Mouse (Mus musculus) R1 (cell line): ENCODE data around the gene Aqp7.

ENCODE experiments used
- DNase-seq: peaks from one replicate; pipeline ENCODE4 v3.0.0-alpha.2; 2018; ENCODE audit warnings: low read depth, low spot score

Gene Aqp7

DNA sequence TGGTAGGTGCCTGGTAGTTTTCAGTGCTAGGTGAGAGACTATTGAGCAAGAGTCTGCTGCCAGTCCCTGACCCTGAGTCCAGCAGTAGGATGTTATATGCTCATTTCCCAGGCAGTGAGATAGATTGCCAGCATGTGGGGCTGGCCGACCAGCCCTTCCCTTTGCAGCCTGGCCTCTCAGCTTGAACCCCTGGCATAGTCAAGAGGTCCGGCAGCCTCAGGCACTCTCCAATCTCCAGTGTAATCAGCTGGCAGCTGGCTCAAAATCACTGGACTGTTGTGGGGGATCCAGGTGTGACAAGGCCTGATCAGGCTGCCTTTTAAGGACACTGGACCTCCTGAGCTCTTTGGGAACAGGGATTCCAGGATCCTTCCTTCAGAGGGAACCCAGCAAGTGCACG, 15.4 kb upstream of the Aqp7 start:
- DNase-seq = no peak

GRCm38 (mm10) chr4:41057361-41057760, 9.4 kb upstream of the Aqp7 start:
- DNase-seq = no peak

GRCm38 (mm10) chr4:41056742-41057332, 8.9 kb upstream of the Aqp7 start:
- DNase-seq = no peak

DNA sequence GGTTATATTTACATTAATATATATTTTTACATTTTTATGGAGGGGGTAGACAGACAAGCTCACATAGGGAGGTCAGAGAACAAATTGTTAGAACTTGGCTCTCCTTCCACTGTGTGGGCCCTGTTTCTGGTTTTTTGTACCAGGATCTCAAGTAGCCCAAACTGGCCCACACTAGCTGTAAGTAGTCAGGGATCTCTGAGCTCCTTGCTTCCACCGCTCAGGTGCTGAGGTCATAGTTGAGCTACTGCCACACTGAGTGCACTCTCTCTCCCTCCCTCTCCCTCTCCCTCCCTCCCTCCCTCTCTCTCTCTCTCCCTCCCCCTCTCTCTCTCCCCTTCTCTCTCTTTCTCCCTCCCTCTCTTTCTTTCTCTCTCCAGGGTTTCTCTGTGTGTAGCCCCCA, 8.3 kb upstream of the Aqp7 start:
- DNase-seq = no peak

- DNase-seq = peak; percentile 75
These were observed 7.2 kb upstream of the Aqp7 start for GRCm38 (mm10) chr4:41055111-41055510.

DNA sequence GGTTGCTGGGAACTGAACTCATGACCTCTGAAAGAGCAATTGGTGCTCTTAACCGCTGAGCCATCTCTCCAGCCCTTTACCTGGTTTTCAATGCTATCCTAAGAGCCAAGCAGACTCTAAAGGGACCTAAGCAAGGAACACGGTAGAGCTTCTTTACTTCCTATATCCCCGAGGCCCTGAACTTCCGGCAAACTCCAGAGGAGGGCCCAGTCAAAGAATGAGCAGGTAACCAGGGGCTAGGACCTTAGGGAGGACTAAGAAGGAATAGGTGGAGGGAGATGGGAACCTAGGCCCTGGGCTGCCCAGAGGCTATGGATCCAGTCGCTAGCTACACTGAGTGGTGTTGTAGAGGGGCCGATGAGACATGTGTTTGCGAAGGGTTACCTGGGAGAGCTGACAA, 3.8 kb upstream of the Aqp7 start:
- DNase-seq = peak; percentile 85

DNA sequence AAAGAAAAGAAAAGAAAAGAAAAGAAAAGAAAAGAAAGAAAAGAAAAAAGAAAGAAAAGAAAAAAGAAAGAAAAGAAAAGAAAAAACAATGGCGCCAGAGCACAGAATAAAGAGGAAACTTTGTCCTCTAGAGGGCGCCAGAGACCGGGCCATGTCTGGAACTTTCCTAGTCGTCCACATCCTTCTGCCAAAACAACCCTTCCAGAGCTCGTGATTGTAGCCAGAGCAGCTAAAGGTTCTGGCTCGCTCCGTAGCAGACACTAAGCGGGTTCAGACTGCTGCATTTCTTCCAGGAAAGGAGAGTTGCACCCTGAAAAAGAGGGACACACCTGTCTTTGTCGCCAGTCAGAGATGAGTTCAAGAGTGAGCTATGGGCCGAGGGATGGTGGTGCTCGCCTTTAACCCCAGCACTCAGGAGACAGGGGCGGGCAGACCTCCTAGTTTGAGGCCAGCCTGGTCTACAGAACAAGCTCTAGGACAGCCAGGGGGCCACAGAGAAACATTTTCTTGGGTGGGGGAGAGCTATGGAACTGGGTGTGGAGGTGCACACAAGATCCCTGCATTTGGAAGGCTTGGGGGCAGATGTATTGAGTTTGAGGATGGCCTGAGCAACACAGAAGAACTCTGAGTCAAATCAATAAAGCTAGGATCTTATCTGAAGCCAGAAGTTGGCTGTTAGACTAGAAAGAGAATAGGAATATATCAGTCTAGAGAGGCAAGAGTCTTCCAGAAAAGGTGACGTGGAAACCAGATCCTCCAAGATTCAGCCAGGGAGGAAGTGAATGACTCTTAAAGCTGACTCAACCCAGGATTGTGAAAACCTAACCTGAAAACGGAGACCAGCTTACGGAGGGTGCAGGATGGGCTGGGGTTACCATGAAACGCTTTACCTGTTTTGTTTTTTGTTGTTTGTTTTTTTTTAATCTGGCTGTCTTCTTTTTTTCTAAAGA, 3.1 kb upstream of the Aqp7 start:
- DNase-seq = peak; percentile 86

GRCm38 (mm10) chr4:41048926-41049325, 987 bp upstream of the Aqp7 start:
- DNase-seq = peak; percentile 46

DNA sequence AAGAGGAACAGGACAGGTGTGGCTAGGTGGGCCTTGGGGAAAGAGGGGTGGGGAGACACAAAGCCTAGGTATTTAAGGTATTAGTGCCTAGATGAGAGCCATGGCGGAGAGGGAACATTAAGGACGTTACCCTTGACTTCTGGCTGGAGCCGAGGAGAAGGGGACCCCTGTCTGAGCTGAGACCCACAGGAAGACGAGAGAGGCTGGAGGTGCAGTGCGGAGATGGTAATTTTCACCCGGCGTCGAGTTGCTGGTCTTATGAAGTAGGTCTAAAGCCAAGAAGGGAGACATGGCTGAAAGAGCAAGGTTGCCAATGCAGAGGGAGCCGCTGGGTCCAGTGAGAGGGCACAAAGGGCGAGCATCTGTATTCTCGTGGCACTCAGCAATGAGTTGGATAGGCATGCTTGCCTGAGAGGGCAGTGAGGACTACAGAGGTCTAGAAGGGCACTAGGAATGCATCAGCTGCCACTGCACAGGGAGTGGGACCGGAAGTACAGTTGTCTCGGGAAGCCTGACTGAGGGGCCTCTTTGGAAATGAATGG, 1.6 kb downstream of the Aqp7 start:
- DNase-seq = no peak

DNA sequence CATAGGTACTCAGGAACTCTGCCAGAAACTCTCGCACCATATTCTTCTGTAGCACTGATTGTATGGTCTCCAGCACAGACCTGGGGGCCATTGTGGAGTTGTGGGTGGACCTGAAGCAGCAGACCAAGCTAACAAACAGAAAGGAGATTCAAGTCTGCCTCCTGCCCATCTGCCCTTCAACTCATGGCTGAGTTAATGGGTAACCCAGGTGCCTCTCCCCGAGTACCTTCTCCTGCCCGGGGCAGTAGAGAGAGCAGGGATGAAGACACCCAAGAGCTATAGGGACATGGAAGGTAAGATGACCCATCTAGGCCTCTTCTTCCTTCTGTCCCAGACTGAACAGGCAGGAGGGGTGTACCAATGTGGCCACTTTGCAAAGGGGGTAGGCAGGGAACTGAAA, 2.7 kb downstream of the Aqp7 start:
- no peak for DNase-seq

GRCm38 (mm10) chr4:41043961-41044360, 4.0 kb downstream of the Aqp7 start:
- DNase-seq = no peak

- no peak for DNase-seq
These were observed 5.1 kb downstream of the Aqp7 start for GRCm38 (mm10) chr4:41042880-41043279.

DNA sequence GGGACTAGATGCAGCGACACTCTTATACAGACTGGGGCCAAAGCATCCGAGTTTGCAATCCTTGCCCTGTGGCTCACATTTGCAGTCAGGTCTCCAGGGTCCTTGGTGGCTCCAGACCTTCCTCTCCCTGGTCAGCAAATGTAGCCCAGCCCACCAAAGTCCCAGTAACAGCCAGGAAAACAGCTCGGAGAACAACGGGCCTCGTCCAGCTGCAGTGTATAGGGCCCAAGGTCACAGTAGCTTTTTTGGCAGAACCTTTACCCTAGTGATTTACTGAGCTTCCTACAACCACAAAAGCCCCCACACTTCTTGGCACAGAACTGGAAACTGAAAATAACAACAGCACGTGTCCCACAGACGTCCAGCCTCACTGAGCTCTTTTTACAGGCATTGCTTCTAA, 7.0 kb downstream of the Aqp7 start:
- no peak for DNase-seq

- DNase-seq = no peak
These were observed 10.0 kb downstream of the Aqp7 start for GRCm38 (mm10) chr4:41037942-41038341.

DNA sequence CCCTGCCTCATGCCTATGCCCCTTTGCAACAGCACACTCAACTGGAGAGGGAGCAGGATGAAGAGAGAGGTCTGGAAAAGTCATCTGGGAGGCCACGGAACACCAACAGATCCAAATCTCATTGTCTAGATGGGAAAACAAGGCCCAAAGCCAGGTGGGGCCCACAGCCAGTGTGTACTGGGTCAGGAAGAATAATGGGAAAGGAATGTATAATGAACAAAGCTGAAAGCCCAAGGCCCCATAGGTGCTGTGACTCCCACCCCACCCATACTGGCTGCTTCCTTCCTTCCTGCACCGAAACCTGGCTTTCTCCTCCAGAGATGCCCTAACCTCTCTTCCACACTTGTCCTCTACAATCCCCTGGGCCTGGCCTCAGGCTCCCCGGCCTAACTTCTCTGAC, 16.7 kb downstream of the Aqp7 start:
- no peak for DNase-seq

- no peak for DNase-seq
These were observed 18.6 kb downstream of the Aqp7 start for GRCm38 (mm10) chr4:41029372-41029771.

- DNase-seq = peak; percentile 72
These were observed 19.7 kb downstream of the Aqp7 start for GRCm38 (mm10) chr4:41028272-41028671.

DNA sequence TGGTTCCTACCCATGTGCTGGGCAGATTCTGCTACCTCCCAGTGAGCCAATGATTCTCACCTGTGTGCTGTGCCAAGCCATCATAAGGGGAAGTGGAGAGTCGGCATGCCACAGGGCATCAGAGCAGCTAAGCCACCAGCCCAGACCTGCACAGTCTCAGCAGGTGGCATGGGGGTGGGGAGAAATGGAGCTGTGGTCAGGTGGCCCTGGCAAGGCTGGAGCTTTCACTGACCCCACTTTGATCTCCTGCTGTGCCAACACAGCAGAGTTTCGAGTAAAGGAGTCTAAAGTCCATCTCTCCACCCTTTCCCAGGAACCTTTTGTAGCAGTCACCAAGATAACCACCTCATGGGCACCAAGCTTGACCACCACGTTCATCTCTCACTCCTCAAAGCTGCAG, 20.1 kb downstream of the Aqp7 start:
- DNase-seq = no peak

GRCm38 (mm10) chr4:41026086-41026787, 21.7 kb downstream of the Aqp7 start:
- DNase-seq = peak; percentile 59

DNA sequence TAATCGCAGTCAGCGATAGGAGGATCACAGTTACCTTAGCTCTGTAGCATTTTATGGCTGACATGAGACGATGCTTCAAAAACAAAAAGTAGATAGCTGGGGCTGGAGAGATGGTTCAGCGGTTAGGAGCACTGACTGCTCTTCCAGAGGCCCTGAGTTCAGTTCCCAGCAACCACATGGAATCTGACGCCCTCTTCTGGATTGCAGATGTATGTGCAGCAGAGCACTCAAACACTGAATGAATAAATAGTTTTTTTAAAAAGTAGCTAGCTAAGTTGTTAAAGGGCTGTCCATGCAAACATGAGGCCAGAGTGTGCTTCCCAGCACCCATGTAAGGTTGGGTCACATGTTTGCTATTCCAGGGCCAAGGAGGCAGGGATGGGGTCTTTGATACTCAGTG, 26.8 kb downstream of the Aqp7 start:
- DNase-seq = no peak

DNA sequence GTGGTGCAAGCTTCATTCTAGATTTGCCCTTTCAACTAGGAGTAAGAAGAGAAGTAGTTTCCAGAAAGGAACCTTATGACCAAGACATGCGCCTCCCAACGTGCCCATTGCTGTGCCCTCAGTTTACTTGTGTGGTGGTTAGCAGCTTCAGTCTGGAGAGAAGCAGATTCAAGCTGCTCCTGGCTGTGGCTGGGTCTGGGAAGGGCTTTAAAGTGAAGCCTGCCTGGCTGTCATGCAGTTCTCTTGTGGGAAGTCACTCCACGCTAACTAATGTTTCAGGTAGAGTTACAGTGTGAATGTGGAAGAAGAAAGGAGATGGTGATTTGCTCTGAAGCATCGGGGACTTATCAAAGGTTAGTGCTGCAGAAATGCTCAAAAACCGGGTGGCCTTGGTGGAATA, 32.1 kb downstream of the Aqp7 start:
- DNase-seq = no peak

DNA sequence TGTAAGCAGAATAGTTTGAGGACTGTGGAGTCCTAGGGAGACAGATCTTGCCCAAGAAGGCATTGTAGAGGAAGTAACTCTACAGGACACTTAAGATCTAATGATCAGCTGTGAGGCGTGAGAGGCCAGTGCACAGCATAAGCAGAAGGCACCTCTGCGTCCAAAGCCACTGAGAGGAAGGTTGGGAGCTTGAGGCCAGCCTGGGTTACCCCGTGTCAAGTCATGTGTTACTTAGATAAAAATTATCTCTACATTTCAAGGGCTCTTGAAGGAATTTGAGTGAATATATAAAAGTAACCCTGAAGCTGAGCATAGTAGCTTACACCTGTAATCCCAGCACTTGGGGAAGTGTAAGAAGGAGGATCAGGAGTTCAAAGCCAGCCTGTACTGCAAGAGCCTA, 34.6 kb downstream of the Aqp7 start:
- DNase-seq = no peak
